Comparison of ENCODE assay signal across 14 mouse cellular contexts in the genomic region with DNA sequence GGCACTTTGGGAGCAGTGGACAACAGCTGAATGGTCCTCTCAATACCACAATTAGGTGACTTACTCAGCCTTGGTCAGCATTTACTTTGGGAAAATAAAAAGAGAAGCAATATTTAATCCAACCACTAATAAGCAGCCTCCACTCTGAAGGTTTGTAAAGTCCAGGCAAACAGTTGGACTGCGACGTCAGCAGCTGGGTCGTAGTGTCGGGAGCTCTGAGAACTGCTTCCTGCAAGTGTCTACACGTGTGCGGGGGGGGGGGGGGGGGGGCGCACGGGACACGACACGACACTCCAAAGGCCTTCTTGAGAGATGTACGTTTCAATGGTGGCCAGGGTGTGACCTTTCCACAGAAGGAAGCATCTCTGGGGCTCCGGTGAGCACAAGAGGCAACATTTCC.
"Had no signal": no experiment of that assay in that cellular context is flagged by ENCODE, and none has a peak within 500 bp of the region (broad histone marks: within the 10 kb centered on the region; RNA-seq: fewer than 3 reads in every experiment).

No protein-coding gene starts in this region.

- DNase-seq: lung, adult 18-20 months; lung, postnatal 14 days; lung, postnatal 4 days; right cerebral cortex, postnatal 14 days; spleen, adult 18-20 months; thymus, adult 18-20 months; thymus, postnatal 14 days; thymus, postnatal 36 days had no signal

- H3K4me1 ChIP-seq: midbrain, embryonic 10.5 days; neural tube, embryonic 12.5 days had no signal

- ATAC-seq: midbrain, embryonic 13.5 days; midbrain, embryonic 15.5 days had no signal

- H3K27ac ChIP-seq: liver, embryonic 14.5 days; midbrain, embryonic 10.5 days; midbrain, embryonic 13.5 days; midbrain, embryonic 15.5 days; neural tube, embryonic 12.5 days had no signal

- H3K4me2 ChIP-seq: lung, embryonic 14.5 days; midbrain, embryonic 13.5 days; midbrain, embryonic 15.5 days; neural tube, embryonic 12.5 days had no signal

- H3K4me3 ChIP-seq: midbrain, embryonic 10.5 days; midbrain, embryonic 13.5 days; midbrain, embryonic 15.5 days; neural tube, embryonic 12.5 days had no signal

- H3K9me3 ChIP-seq: midbrain, embryonic 10.5 days; midbrain, embryonic 13.5 days; midbrain, embryonic 15.5 days; neural tube, embryonic 12.5 days had no signal

- H3K9ac ChIP-seq: liver, embryonic 14.5 days; lung, embryonic 14.5 days; midbrain, embryonic 13.5 days; midbrain, embryonic 15.5 days; neural tube, embryonic 12.5 days had no signal

- H3K27me3 ChIP-seq: midbrain, embryonic 13.5 days; midbrain, embryonic 15.5 days; neural tube, embryonic 12.5 days had no signal
